Mouse (Mus musculus) cerebellum, adult 18-20 months (tissue): Measurements from ENCODE around the gene Fbrs.
"Not testable (repeated sequence)": the region's sequence is repeated elsewhere in the genome, so short reads cannot be mapped to it uniquely, and the experiment has no call there.

Experiments used
- DNase-seq, 2 experiments: peaks; one replicate each; pipeline ENCODE4 v3.0.0; 2021

Fbrs gene

DNA sequence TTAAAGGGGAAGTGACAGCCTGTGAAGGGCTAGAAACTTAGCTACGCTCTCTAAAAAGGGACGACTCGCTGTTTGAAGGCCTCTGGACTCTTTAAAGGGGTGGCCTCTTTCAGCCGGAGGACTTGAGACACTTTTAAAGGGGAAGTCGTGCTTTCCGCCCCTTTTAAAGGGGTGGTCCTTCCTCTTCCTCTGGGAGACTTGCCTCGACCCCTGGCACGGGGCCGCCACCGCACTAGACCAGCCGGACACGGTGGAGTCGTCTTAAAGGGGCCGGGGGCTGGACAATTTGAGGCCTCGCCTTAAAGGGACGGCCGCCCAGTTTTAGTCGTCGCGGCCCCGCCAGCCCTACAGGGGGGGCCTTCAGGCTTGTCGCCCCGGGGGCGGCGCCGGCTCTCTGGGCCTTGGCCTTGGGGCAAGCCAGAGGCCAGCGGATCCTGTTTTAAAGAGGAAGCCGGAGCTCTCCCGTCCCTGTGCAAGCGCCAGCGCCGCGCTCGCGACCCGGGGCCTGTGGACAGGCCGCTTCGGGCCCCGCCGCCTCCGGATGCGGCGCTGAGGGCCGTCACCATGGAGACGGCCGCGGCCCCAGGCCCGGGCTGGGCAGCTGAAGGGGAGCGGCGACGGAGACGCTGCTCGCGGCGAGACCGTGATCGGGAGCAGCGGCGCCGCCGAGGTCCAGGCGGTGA is at the start of gene Fbrs:
Fbrs (plus strand) TSS at position 565 of the 683 bp plus-strand sequence.
- peak; percentile 94 for DNase-seq

DNA sequence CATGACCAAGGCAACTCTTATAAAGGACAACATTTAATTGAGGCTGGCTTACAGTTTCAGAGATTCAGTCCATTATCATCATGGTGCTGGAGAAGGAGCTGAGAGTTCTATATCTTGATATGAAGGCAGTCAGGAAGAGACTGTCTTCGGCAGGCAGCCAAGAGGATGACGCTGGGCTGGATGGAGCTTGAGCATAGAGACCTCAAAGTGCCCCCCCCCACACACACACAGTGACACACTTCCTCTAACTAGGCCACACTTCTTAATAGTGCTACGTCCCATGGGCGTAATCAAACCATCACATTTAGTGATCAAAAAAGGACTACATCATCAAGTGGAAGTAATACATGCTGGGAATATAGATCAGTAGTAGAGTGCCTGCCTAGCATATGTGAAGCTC is 43.8 kb upstream of the Fbrs start:
- no peak for DNase-seq

GRCm38 (mm10) chr7:127437724-127438123 is 41.3 kb upstream of the Fbrs start:
- DNase-seq: no peak

DNA sequence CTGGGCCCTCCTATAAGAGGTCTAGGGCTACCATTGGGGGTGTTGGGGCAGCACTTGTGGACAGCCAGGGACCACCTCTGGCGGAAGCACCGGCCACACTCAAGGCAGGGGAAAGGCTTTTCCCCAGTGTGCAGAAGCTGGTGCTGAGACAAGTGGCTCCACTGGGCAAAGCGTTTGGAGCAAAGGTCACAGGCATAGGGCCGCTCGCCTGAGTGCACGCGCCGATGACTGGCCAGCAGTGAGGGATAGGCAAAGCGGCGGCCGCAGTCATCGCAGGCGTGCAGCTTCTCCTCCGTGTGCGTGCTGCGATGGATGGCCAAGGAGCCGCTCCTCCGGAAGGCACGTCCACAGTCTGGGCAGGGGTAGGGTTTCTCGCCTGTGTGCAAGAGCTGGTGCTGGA is 35.0 kb upstream of the Fbrs start:
- DNase-seq: no peak

GRCm38 (mm10) chr7:127448521-127449300 is 30.3 kb upstream of the Fbrs start, which contains the start of gene Zfp689:
Gene Zfp689, minus strand, starts transcription at chr7:127449158.
- DNase-seq: peak; percentile 91 to 94

GRCm38 (mm10) chr7:127449966-127450365 is 29.0 kb upstream of the Fbrs start:
- DNase-seq: no peak

DNA sequence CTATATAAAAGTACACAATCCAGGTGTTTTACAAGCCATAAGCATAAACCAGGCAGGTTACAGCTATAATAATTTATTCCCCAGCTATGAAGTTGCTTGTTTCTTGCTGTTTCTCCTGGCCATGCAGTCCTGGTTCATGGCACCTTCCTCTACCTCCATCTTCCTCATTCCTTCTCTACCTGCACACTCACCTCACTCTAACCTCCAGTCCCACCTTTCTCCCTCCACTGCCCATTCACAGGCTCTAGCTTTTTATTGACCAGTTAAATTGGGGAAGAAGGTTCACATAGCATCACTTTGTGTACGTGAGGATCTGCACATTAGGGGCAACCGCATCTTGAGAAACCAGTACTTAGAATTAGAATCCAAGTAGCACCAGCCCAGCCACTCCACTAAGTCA is 25.9 kb upstream of the Fbrs start:
- no peak for DNase-seq

GRCm38 (mm10) chr7:127454905-127455304 is 24.1 kb upstream of the Fbrs start:
- no peak for DNase-seq

DNA sequence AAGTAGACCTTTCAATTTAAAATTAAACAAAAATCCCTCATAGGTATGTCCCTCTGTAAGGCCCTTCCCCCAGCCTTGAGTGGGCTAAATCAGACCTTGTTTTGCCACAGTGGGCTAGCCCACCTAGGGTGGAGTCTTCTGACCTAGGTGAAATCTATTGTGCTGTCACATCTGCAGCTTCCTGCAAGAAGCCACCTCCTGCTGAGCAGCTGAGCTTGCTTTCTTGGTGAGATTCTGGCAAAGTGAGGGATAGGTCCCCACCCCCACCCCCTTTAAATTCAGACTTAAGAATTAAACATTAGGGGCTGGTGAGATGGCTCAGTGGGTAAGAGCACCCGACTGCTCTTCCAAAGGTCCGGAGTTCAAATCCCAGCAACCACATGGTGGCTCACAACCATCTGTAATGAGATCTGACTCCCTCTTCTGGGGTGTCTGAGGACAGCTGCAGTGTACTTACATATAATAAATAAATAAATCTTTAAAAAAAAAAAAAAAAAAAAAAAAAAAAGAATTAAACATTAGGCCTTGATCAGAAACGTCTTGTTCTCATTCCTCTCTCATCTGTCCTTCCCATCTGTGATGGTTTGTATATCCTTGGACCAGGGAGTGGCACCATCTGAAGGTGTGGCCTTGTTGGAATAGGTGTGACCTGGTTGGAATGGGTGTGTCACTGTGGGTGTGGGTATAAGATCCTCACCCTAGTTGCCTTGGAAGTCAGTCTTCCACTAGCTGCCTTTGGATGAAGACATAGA is 20.5 kb upstream of the Fbrs start:
- not testable (repeated sequence) for DNase-seq

GRCm38 (mm10) chr7:127459311-127459710 is 19.7 kb upstream of the Fbrs start, which contains the start of gene Prr14:
Gene Prr14, plus strand, starts transcription at chr7:127459611.
- DNase-seq: not testable (repeated sequence)

DNA sequence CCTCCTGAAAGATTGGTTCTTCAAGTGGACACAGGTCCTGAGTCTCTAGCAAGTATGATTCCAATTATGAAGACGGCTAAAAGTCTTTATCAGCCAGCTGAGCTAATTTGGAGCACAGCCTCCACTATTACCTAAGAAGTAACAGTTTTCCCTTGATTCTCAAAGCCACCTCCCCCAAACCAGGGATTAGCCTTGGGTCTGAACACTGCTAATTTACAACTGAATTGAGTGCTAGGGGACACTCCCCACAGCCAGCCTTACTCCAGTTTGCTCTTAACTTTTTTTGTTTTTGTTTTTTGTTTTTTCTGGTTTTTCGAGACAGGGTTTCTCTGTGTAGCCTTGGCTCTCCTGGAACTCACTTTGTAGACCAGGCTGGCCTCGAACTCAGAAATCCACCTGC is 13.8 kb upstream of the Fbrs start:
- DNase-seq: no peak

- not testable (repeated sequence) for DNase-seq
These were observed 13.3 kb upstream of the Fbrs start for GRCm38 (mm10) chr7:127465670-127466069.

DNA sequence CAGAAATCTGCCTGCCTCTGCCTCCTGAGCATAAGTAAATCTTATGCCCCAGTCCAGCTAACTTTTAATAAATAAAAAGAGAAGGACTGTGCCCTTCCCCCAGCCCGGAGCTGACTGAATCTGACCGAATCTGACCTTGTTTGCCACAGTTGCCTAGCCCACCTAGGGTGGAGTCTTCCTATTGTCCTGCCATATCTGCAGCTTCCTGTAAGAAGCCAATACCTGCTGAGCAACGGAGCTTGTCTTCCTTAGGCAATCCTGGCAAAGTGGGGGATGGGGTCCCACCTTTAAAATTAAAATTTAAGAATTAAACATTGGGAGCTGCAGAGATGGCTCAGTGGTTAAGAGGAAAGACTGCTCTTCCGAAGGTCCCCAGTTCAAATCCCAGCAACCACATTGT is 12.4 kb upstream of the Fbrs start:
- no peak for DNase-seq

GRCm38 (mm10) chr7:127470011-127470715 is 8.8 kb upstream of the Fbrs start:
- DNase-seq: no peak

DNA sequence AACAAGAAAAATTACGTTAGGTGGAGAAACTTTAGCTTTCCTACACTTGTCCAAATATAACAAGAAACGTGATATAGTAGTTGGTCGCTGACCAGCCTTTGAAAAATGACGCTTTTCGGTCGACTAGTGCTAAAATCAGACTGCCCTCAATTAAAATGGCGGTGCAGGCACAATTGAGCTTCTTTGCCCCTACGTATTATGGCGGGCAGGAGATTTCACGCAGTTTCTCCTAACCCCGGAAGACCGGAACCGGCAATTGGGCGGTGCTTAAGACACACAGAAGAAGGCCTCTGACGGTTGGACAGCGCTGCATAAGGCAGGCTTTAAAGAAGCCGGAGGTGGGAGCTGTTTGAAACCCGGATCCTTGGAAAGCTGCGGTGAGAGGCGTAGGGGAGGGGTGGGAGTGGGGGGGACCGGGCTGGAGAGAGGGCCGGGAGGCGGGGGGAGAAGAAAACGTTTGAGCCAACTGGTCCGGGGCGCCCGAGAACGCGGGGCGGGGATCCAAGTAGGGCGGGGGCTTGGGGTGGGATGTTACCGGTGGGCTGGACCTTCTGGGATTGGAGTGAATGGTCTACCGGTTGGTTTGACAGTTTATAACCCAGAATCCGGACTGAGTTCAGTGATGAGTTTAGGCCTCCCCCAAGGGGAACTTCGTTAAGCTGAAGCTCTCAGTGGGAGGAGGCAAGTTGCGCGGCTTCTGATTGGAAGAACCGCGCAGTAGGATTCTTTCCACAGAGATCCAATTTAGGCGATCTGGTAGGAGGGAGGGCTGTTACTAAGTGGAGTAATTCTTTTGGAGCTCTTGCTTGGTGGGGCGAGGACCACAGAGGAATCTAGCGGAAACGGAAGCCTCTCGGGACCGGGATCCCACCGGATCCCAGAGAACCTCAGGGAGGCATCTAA is 8.0 kb upstream of the Fbrs start:
- peak; percentile 88 to 94 for DNase-seq

- peak in 1 of 2 experiments; percentile 66 for DNase-seq
These were observed 7.4 kb upstream of the Fbrs start for GRCm38 (mm10) chr7:127471646-127472010.

DNA sequence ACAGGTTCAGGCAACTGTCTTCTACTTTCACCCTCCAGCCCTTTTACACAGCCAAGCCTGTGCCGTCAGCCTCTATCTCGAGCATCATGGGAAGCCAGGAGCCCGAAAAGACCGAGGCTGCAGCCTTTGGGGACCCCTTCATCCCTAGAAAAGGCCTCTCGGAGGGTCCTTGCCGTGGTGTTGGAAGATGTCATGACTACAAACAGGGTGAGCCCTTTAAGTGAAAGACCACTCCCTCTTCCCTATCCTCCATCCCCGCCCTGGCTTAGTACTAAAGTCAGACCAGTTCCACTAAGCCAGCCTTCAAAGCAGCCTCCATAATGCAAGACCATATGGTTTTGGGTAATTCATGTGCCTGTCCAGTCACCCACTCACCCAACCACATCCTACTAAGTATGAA is 6.9 kb upstream of the Fbrs start:
- DNase-seq: no peak

DNA sequence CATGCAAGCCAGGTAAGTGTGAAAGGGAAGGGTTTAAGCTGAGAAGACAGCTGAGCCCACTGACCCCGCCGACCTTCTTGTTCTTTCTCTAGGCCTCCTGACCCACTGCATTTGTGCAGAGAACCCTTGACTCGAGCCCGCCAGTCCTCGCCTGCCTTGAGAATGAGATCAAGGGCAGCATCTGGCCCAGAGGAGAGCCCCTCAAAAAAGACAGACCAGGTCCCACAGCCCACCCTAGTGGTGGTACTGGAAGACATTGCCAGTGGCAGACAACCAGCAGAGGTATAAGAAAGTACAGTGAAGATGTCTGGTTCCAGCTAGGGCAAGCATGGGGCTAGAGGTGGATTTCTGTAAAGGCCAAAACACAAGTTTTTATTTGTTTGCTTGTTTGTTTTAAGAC is 5.3 kb upstream of the Fbrs start:
- no peak for DNase-seq

DNA sequence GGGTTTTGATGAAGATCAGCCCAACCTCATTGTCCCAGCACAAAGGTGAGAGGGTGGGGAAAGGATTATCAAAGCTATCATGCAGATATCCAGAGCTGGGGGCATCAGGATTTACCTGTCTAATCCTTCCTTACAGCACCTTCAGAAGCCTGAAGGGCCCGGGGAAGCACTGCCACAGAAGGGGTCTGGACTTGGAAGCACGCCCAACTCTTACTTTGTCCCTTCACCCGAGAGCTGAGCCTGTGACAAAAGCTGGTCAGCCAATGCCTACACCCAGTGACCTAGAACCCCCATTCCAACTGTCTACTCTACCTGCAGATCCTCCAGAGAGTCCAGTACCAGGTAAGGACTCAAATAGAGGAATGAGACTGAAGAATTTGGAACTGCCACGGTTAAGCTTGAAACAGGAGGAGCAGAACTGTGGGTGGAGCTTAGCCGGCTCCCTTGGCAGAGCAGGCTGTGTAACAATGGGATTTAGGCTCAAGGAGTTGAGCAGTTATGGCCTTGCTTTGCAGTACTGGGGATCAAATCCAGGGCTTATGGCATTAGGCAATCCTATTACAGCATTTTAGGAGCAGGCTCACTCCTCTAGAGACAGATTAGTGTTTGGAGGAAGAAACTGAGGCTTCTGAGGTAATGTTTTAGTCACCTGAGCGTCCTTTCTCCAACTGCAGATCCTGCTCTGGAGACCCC is 4.5 kb upstream of the Fbrs start:
- DNase-seq: no peak

DNA sequence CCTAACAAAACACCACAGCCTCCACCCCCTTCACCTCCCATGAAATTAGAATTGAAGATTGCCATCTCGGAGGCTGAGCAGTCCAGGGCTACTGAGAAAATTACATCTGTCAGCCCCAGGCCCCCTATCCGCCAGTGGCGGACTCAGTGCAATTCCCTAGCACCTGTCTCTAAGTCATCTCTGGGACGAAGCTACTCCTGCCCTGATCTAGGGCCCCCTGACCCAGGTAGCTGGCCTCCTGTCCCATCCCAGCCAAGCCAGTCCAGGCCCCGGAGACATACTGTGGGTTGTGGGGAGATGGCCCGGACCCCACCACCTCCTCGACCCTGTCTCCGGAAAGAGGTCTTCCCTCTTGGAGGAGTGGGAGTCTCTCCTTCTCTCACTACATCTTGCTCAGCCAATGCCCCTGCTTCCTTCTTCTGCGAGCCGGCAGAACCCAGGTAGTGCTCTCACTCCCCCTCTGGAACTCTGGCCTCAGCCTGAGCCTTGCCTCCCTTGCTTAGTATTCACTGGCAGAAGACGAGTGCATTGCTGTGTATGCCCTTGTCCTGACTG is 3.7 kb upstream of the Fbrs start:
- no peak for DNase-seq

GRCm38 (mm10) chr7:127476336-127476735 is 2.7 kb upstream of the Fbrs start:
- peak; percentile 43 to 51 for DNase-seq
